23 mouse cellular contexts compared by ENCODE assay signal in genomic region chr12:28958661-28959060, GRCm38 (mm10).
A peak's percentile ranks its signal among the peaks of the same experiment; 100 is the strongest.
DNase-seq lines count a peak whose midpoint lies in the region; ATAC-seq lines count a peak whose summit lies in the region.
"Had no signal": no experiment of that assay in that cellular context is flagged by ENCODE, and none has a peak within 500 bp of the region (broad histone marks: within the 10 kb centered on the region; RNA-seq: fewer than 3 reads in every experiment).

No protein-coding gene starts in this region.

- H3K9ac ChIP-seq in kidney, embryonic 15.5 days: no peak overlapping the region
- H3K9ac ChIP-seq: heart, embryonic 15.5 days; hindbrain, embryonic 13.5 days had no signal

- no peak overlapping the region for H3K4me3 ChIP-seq in kidney, embryonic 15.5 days (replicated peaks)
- H3K4me3 ChIP-seq: gastrocnemius, adult 2 months; heart, embryonic 15.5 days; hindbrain, embryonic 13.5 days had no signal

- H3K4me2 ChIP-seq in kidney, embryonic 15.5 days: no peak overlapping the region
- H3K4me2 ChIP-seq: heart, embryonic 11.5 days; heart, embryonic 15.5 days; hindbrain, embryonic 13.5 days had no signal

- H3K27ac ChIP-seq in kidney, embryonic 15.5 days: no peak overlapping the region
- H3K27ac ChIP-seq: gastrocnemius, adult 2 months; heart, embryonic 15.5 days; hindbrain, embryonic 13.5 days; hindbrain, postnatal 0 days had no signal

- DNase-seq in kidney, adult 11 months: peak; percentile 42
- peak; percentile 61 for DNase-seq in kidney, adult 9 months
- DNase-seq in kidney, postnatal 10 days: no peak
- DNase-seq in NIH3T3 (ENCODE audit: low read depth): peak; percentile 31
- peak; percentile 52 to 67 for DNase-seq in kidney, postnatal 25 days
- no peak for DNase-seq in heart, adult 18-20 months
- no peak for DNase-seq in left cerebral cortex, adult 18-20 months (ENCODE audit: low spot score in 2 of 2)
- DNase-seq: adrenal gland, adult 2 months; adrenal gland, postnatal 25 days; B cell, adult 2 months; cerebellum, adult 2 months; cerebellum, postnatal 10 days; gastrocnemius, adult 2 months; gastrocnemius, postnatal 25 days; heart, postnatal 14 days had no signal

- H3K9me3 ChIP-seq in kidney, embryonic 15.5 days (replicated peaks): no peaks in the 10 kb centered on the region
- H3K9me3 ChIP-seq: heart, embryonic 15.5 days; hindbrain, embryonic 13.5 days had no signal

- ATAC-seq in kidney, embryonic 15.5 days (replicated peaks; ENCODE audit: low FRiP score): no peak
- ATAC-seq: CD4-positive, CD25-positive, alpha-beta regulatory T cell, adult 4 months; forebrain, embryonic 16.5 days; hindbrain, postnatal 0 days had no signal

- H3K4me1 ChIP-seq in kidney, embryonic 15.5 days: no peaks in the 10 kb centered on the region
- H3K4me1 ChIP-seq: heart, embryonic 15.5 days; hindbrain, embryonic 13.5 days had no signal

- no peaks in the 10 kb centered on the region for H3K27me3 ChIP-seq in kidney, embryonic 15.5 days
- H3K27me3 ChIP-seq: heart, embryonic 15.5 days; hindbrain, embryonic 13.5 days had no signal

- no peaks in the 10 kb centered on the region for H3K36me3 ChIP-seq in kidney, embryonic 15.5 days
- H3K36me3 ChIP-seq: G1E; heart, embryonic 15.5 days; hindbrain, embryonic 13.5 days had no signal

- WGBS in kidney, embryonic 15.5 days: 78% methylated on average over 1 of the region's 1 CpGs

Comparison
In these comparisons a context has a peak if more than half of its experiments do, and no peak if none do; other contexts are left out.
1. DNase-seq: peak in kidney, adult 11 months (single experiment), kidney, adult 9 months (single experiment), NIH3T3 (single experiment) and kidney, postnatal 25 days (2 of 2); none in kidney, postnatal 10 days (single experiment), heart, adult 18-20 months (0 of 2) and left cerebral cortex, adult 18-20 months (0 of 2).